Mouse (Mus musculus) kidney, postnatal 10 days (tissue): ENCODE results near the gene Akap13.
"Not testable (repeated sequence)": the region's sequence is repeated elsewhere in the genome, so short reads cannot be mapped to it uniquely, and the experiment has no call there.

Experiments
- DNase-seq: peaks from one replicate; pipeline ENCODE4 v3.0.0; 2021; ENCODE audit warnings: mixed read lengths

Gene Akap13

GRCm38 (mm10) chr7:75608716-75609115, 153.4 kb downstream of the Akap13 start:
- peak; percentile 14 for DNase-seq

GRCm38 (mm10) chr7:75609456-75610262, 154.3 kb downstream of the Akap13 start:
- DNase-seq, result peak; percentile 60

- DNase-seq, result peak; percentile 14
Measured at GRCm38 (mm10) chr7:75610391-75610790, 155.1 kb downstream of the Akap13 start.

- DNase-seq, result no peak
Measured at GRCm38 (mm10) chr7:75611261-75611950, 156.1 kb downstream of the Akap13 start.

- peak; percentile 64 for DNase-seq
Measured at GRCm38 (mm10) chr7:75612000-75612682, 156.8 kb downstream of the Akap13 start.

GRCm38 (mm10) chr7:75612683-75613053, 157.3 kb downstream of the Akap13 start:
- no peak for DNase-seq

GRCm38 (mm10) chr7:75613240-75613639, 157.9 kb downstream of the Akap13 start:
- DNase-seq, result no peak

- DNase-seq, result no peak
Measured at GRCm38 (mm10) chr7:75614826-75615225, 159.5 kb downstream of the Akap13 start.

- not testable (repeated sequence) for DNase-seq
Measured at GRCm38 (mm10) chr7:75617246-75617645, 161.9 kb downstream of the Akap13 start.

- DNase-seq, result no peak
Measured at GRCm38 (mm10) chr7:75618699-75619098, 163.4 kb downstream of the Akap13 start.

GRCm38 (mm10) chr7:75619875-75620274, 164.5 kb downstream of the Akap13 start:
- DNase-seq, result no peak

- no peak for DNase-seq
Measured at GRCm38 (mm10) chr7:75620395-75620960, 165.1 kb downstream of the Akap13 start.

- DNase-seq, result no peak
Measured at GRCm38 (mm10) chr7:75620976-75621375, 165.6 kb downstream of the Akap13 start.

- DNase-seq, result no peak
Measured at GRCm38 (mm10) chr7:75627831-75628230, 172.5 kb downstream of the Akap13 start.

GRCm38 (mm10) chr7:75629669-75630068, 174.3 kb downstream of the Akap13 start:
- DNase-seq, result no peak

GRCm38 (mm10) chr7:75632941-75633340, 177.6 kb downstream of the Akap13 start:
- no peak for DNase-seq

- DNase-seq, result no peak
Measured at GRCm38 (mm10) chr7:75633393-75633792, 178.1 kb downstream of the Akap13 start.

- no peak for DNase-seq
Measured at GRCm38 (mm10) chr7:75633807-75634526, 178.6 kb downstream of the Akap13 start.

- DNase-seq, result no peak
Measured at GRCm38 (mm10) chr7:75638769-75639168, 183.4 kb downstream of the Akap13 start.

- peak; percentile 89 for DNase-seq
Measured at GRCm38 (mm10) chr7:75639541-75639940, 184.2 kb downstream of the Akap13 start.

- DNase-seq, result peak; percentile 24
Measured at GRCm38 (mm10) chr7:75640074-75640473, 184.7 kb downstream of the Akap13 start.

- DNase-seq, result no peak
Measured at GRCm38 (mm10) chr7:75640671-75641070, 185.3 kb downstream of the Akap13 start.
